Mouse (Mus musculus): ENCODE data around the gene Hspa8.
"Not testable (repeated sequence)": the region's sequence is repeated elsewhere in the genome, so short reads cannot be mapped to it uniquely, and the experiment has no call there.

- TF ChIP-seq GATA1 (IDR thresholded peaks at IDR 0.05; ENCODE audit: borderline replicate concordance, low read length); FLI1 (IDR thresholded peaks at IDR 0.05; ENCODE audit: low read length): not testable (repeated sequence)
Observed at GRCm38 (mm10) chr9:40802533-40802875, 1.7 kb downstream of the Hspa8 start.
